Mouse (Mus musculus) adipocyte (in vitro differentiated cells): ENCODE data around the gene Mfsd12.
A peak's percentile ranks its signal among the peaks of the same experiment; 100 is the strongest.

ENCODE experiments used
- DNase-seq: peaks from one replicate; pipeline ENCODE4 v3.0.0-alpha.2; 2016; ENCODE audit warnings: low spot score

The Mfsd12 gene

GRCm38 (mm10) chr10:81356352-81356990 is 820 bp upstream of the Mfsd12 start:
- no peak for DNase-seq

- DNase-seq, result peak; percentile 76
These were observed 918 bp downstream of the Mfsd12 start for GRCm38 (mm10) chr10:81358209-81358608.

GRCm38 (mm10) chr10:81358841-81359240 is 1.6 kb downstream of the Mfsd12 start:
- DNase-seq, result peak; percentile 87

GRCm38 (mm10) chr10:81360721-81361120 is 3.4 kb downstream of the Mfsd12 start:
- no peak for DNase-seq

DNA sequence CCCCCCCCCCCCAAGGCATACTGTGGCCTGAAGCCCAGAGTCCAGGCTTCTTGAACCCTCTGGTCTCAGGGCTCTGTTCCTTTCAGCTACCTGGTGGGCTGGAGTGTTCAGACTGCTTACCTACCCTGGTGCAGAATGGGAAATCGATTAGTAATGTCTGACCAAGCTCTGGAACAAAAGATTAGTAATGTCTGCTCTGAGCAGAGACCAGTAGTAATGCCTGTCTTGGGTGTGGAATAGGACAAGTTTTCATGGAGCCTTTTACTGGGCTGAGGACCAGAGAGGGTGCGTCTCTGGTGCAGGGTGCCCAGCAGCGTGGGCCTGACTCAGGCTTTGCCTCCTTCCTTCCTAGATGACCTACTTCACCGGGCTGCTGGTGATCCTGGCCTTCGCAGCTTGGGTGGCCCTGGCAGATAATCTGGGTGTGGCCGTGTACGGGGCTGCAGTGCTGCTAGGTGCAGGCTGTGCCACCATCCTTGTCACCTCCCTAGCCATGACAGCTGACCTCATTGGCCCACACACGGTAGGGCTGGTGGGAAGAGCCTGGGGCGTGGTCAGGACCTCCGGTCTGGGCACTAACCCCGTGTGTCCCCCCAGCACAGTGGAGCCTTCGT is 5.2 kb downstream of the Mfsd12 start:
- no peak for DNase-seq

DNA sequence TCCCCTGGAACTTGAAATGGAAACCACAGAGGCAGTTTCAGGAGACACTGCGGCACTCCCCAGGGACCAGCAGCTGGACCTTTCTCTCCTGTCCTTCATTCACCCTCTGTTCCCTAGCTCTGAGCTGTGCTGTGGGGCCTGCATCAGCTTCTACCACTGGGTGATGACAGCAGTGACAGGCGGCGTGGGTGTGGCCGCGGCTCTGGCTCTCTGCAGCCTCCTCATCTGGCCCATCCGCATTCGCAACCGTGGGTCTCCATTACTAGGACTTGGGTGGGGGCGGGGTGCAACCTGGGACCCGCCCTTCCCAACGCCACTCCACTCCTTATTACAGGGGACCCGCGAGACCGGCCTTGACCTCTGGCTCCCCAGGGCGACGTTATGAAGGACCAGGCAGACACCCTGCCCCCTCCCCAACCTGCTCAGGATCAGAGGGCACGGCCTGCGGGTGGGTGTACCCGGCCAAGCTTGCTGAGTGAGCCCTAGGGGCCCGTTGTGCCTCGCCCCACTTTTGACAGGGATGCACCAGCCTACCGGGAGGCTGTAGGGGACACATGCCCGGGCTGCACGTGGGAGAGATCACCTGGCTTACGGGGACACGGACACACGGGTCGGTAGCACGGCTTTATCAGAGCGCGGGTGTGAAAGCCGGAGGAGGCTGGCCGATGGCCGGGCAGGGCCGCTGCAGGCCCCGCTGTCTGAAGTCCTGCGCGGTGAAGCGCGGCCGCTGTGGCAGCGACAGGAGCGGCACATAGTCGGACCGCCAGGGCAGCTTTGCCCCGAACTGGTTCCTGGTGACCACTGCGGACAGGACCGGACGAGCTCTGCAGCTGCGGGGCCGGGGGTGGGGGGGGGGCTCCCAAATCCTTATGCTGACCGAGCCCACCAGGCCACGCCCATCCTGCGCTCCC is 6.4 kb downstream of the Mfsd12 start:
- no peak for DNase-seq

- DNase-seq, result no peak
These were observed 7.4 kb downstream of the Mfsd12 start for GRCm38 (mm10) chr10:81364666-81365065.

- DNase-seq, result no peak
These were observed 7.8 kb downstream of the Mfsd12 start for GRCm38 (mm10) chr10:81365073-81365472.

GRCm38 (mm10) chr10:81365672-81366476 is 8.6 kb downstream of the Mfsd12 start, which contains the start of gene 4930404N11Rik:
TSS of gene 4930404N11Rik (minus strand) at chr10:81365816.
- DNase-seq, result peak; percentile 52

DNA sequence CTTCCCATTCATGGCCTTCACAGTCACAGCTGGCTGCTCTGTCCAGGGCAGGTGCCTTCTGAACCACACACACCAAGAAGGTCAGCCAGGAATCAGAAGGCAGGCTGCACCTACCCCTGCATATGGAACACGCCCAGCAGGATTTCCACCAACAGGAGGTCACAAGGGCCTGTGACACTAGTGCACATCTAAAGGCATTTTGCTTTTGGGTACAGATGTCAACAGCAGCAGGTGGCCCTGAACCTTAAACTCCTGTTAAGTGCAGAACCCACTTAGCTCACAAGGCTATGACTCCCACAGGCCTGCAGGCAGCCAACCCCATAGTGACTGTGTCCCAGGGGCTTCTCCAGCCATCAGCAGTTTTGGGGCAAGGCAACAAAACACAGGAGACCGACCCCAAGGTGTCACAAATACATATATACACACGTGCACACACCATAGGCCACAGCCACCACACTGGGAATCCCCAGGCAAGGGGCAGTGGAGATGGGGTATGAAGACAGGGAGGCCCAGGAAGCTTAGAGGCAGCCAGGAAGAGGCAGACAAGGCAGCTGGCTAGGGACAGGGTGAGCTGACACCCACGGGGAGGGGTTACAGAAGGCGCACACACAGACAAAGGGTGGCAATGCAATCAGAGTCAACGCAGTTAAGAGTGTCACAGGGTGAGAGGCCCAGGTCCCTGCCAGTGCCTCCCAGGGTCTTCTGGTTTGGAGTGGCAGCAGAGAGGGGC is 9.4 kb downstream of the Mfsd12 start:
- peak; percentile 50 for DNase-seq

DNA sequence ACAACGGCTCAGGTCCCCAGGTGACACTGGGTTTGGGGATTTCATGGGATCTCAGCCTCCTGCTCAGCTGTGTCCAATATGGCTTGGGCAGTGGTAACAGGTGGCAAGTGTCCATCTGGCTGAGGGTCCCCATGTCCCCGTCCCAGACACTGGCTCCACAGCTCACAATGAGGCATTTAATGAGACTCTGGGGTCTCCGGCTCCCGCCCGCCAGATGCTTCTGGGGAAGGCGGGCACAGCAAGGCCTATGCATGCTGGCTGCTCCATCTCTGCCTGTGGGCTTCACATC is 9.9 kb downstream of the Mfsd12 start:
- no peak for DNase-seq

- no peak for DNase-seq
These were observed 18.0 kb downstream of the Mfsd12 start for GRCm38 (mm10) chr10:81375322-81375721.

GRCm38 (mm10) chr10:81376561-81377361 is 19.5 kb downstream of the Mfsd12 start:
- DNase-seq, result peak; percentile 71

DNA sequence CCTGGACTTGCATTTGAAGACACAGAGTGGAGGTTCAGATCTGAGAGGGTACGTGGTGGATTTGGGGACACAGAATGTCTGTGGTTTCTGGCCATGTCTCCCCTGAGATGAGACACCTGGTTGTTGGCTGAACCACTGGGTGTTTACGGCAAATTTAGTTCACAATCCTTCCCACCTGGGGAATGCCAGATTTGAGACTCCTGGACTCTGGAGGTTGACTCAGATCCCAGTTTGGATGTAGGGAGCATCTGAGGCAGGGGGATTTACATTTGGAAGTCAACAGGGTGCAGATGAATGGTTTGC is 20.0 kb downstream of the Mfsd12 start:
- peak; percentile 30 for DNase-seq

DNA sequence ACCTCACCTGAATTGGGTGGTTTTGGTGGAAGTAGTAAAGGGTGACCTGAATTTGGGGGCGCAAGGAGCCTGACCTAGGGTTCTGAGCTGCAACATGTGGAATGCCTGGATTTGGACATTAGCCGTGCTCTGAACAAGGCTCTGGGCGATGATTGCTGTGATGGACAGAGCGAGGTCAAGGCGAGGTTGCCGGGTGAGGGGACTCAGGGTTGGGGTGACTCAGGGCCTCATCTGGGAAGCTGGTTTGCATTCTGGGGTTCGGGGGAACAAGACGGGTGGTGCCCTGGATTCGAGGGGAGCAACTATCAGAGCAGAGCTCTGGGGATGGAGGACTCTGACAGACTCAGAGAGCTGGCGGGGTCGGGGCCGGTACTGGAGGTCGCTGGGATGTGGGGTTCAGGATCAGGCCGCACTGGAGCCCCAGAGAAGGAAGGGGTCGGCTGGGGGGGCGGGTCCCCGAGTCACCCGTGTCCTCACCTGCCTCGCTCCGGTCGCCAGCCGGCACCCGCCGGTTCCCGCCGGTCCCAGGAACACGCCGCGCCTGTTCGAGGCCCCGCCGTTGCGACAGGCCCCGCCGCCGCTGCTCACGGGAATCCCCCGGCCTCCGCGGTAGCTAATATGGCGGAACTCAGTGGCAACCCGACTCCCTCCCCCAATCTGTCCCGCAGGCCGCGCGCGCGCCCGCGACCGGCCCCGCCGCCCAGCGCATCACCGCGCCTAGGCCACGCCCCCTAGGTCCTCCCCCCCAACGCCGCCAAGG is 20.7 kb downstream of the Mfsd12 start, which contains the start of gene Fzr1:
Gene Fzr1, minus strand, starts transcription at position 724 of the 760 bp plus-strand sequence.
- DNase-seq, result peak; percentile 48

- peak; percentile 100 for DNase-seq
These were observed 21.4 kb downstream of the Mfsd12 start for GRCm38 (mm10) chr10:81378553-81379182.

GRCm38 (mm10) chr10:81379183-81379553 is 21.9 kb downstream of the Mfsd12 start:
- DNase-seq, result no peak

DNA sequence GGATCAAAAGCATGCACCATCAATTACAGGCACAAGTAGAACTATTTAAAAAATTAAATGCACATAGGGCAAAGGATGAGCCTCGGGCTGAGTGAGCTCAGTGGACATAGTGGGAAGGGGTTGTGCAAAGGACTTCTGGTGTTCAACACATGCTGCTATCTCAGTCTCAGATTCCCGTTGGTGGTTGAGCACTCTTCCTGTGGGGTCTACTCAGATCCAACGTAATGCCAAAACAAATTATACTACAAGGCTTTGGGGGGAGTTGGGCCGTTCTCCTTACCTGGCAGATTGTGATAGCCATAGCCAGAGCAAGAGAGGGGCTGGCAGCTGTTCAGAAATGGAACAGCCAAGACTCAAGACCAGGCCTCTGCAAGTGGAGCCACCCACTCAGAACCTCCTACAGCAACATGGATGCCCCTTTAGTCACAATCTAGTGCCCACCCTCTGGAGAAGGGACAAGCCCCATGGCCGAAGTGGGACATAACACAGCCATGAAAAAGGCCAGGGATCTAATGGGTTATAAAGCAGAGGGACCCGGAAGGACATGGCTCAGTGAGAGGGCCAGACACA is 22.6 kb downstream of the Mfsd12 start:
- no peak for DNase-seq

DNA sequence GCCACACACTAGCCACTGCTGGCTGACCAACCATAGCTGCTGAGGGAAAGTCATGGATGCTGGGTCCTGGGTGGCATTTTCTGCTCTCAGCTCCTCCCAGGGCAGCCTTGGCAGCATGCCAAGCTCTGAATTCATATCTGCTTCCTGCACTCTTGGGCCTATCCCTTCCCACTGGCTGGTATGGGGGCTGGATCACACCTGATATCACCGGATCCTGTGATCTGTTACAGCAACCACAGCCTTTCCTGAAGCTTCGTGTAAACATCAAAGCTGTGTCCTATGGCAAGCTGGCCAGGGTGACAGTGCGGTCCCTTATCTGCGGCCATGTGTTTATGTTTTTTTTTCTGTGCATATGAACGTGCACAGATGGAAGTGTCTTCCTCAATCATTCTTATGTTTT is 24.7 kb downstream of the Mfsd12 start:
- no peak for DNase-seq
